20 mouse cellular contexts compared by ENCODE assay signal in the genomic region with DNA sequence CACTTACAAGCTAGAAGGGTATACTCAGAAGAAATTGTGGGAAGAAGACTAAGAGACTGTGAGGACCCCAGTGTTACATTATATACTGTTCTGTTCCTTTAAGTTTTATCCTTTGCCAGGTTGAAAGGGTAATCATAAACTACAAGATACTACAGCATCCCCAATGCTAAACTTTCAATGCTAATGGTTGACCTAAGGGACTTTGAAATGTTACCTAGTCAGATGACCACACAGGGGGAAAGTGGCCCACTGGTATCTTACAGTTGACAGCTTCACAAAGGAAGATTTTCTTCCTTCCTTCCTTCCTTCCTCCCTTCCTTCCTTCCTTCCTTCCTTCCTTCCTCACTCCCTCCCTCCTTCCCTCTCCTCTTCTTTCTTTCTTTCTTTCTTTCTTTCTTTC. TPM values are rescaled to one million over a fixed set of nuclear protein-coding genes. Genes with fewer than 3 reads are reported as not detected.
"Had no signal": no experiment of that assay in that cellular context is flagged by ENCODE, and none has a peak within 500 bp of the region (broad histone marks: within the 10 kb centered on the region; RNA-seq: fewer than 3 reads in every experiment).

No protein-coding gene starts in this region.

- H3K36me3 ChIP-seq: midbrain, embryonic 10.5 days; midbrain, embryonic 12.5 days; neural tube, embryonic 13.5 days; neural tube, embryonic 15.5 days had no signal

- H3K4me2 ChIP-seq: lung, embryonic 14.5 days; midbrain, embryonic 12.5 days; neural tube, embryonic 13.5 days; neural tube, embryonic 15.5 days had no signal

- H3K9ac ChIP-seq: lung, embryonic 14.5 days; midbrain, embryonic 12.5 days; neural tube, embryonic 13.5 days; neural tube, embryonic 15.5 days had no signal

- DNase-seq: lung, adult 18-20 months; lung, embryonic 14.5 days; lung, postnatal 10 days; lung, postnatal 4 days; midbrain, embryonic 14.5 days; retina, postnatal 1 day; right cerebral cortex, adult 18-20 months; right cerebral cortex, postnatal 25 days; right cerebral cortex, postnatal 4 days; spleen, adult 18-20 months; thymus, adult 18-20 months; thymus, postnatal 14 days; thymus, postnatal 36 days had no signal

- H3K9me3 ChIP-seq: midbrain, embryonic 10.5 days; midbrain, embryonic 12.5 days; neural tube, embryonic 13.5 days; neural tube, embryonic 15.5 days had no signal

- H3K4me1 ChIP-seq: midbrain, embryonic 10.5 days; midbrain, embryonic 12.5 days; neural tube, embryonic 13.5 days; neural tube, embryonic 15.5 days had no signal

- ATAC-seq: midbrain, embryonic 16.5 days had no signal

- H3K4me3 ChIP-seq: midbrain, embryonic 10.5 days; midbrain, embryonic 12.5 days; myocyte; neural tube, embryonic 13.5 days; neural tube, embryonic 15.5 days had no signal

- H3K27ac ChIP-seq: midbrain, embryonic 10.5 days; midbrain, embryonic 12.5 days; neural tube, embryonic 13.5 days; neural tube, embryonic 15.5 days had no signal

- H3K27me3 ChIP-seq: neural tube, embryonic 13.5 days; neural tube, embryonic 15.5 days had no signal

RNA-seq across cellular contexts. Expression of gene Bbs5, which starts 28.6 kb away (rescaled TPM):
- polyA plus RNA-seq: small intestine, adult 2 months had no signal

RNA-seq across cellular contexts. Expression of gene Lrp2, which starts 32.5 kb away (rescaled TPM):
- polyA plus RNA-seq: small intestine, adult 2 months had no signal

RNA-seq across cellular contexts. Expression of gene Klhl41, which starts 51.6 kb away (rescaled TPM):
- polyA plus RNA-seq: small intestine, adult 2 months had no signal
